Mouse (Mus musculus) liver, embryonic 16.5 days (tissue): ENCODE data around the gene Agpat4. TPM values are rescaled to one million over a fixed set of nuclear protein-coding genes. Genes with fewer than 3 reads are reported as not detected.
A peak's percentile ranks its signal among the peaks of the same experiment; 100 is the strongest.

ENCODE experiments used
- ATAC-seq: fragments of 200-750 bp; cut with Nextera tagmentation; 2 replicates; pipeline ENCODE4 v1.8.0; 2017; ENCODE audit warnings: low read depth, mild to moderate bottlenecking, moderate number of reproducible peaks, moderate library complexity
- H3K27ac ChIP-seq: fragments of 300-500 bp; sonication (generic); 2 replicates; pipeline ENCODE4 v1.5.1; 2014; ENCODE audit warnings: mild to moderate bottlenecking, low read length
- H3K27me3 ChIP-seq: fragments of 300-500 bp; sonication (generic); 2 replicates; pipeline ENCODE4 v1.6.1; 2014; ENCODE audit warnings: low read depth, low read length, mixed read lengths; ENCODE audit not compliant: control insufficient read depth, insufficient read depth
- H3K36me3 ChIP-seq: fragments of 300-500 bp; sonication (generic); 2 replicates; pipeline ENCODE4 v1.6.1; 2014; ENCODE audit warnings: mild to moderate bottlenecking; ENCODE audit not compliant: control insufficient read depth, insufficient read depth
- H3K4me1 ChIP-seq: fragments of 300-500 bp; sonication (generic); 2 replicates; pipeline ENCODE4 v1.6.1; 2014; ENCODE audit warnings: low read depth, low read length, mixed read lengths; ENCODE audit not compliant: control insufficient read depth
- H3K4me2 ChIP-seq: fragments of 300-500 bp; sonication (generic); 2 replicates; pipeline ENCODE4 v1.6.1; 2014; ENCODE audit warnings: low read depth, low read length, mixed read lengths
- H3K4me3 ChIP-seq: fragments of 300-500 bp; sonication (generic); 2 replicates; pipeline ENCODE4 v1.5.1; 2014; ENCODE audit warnings: low read depth, mild to moderate bottlenecking, low read length
- H3K9ac ChIP-seq: fragments of 300-500 bp; sonication (generic); 2 replicates; pipeline ENCODE4 v1.6.1; 2014; ENCODE audit warnings: low read depth, low read length
- H3K9me3 ChIP-seq: fragments of 300-500 bp; sonication (generic); replicated peaks from 2 replicates; pipeline ENCODE4 v1.6.1; 2016; ENCODE audit warnings: low read length; ENCODE audit not compliant: control insufficient read depth
- WGBS: fragments of 180-500 bp; shearing (Covaris S2); extraction: QIAGEN DNeasy Blood & Tissue Kit; methylation state at CpG from one replicate; pipeline ENCODE4 v1.1.7; 2014; ENCODE audit not compliant: insufficient replicate concordance; 5-methylcytosine and 5-hydroxymethylcytosine counted together
- polyA plus RNA-seq: library from polyadenylated mRNA; unstranded; fragments of >200 nt; fragmentation: Nextera tagmentation; extraction: Ambion mirVana; gene quantifications from 2 replicates; pipeline ENCODE4 v1.2.1, GENCODE M21; 2015

Agpat4 gene
- polyA plus RNA-seq, 1 experiment from 2014 or later = 27.2 TPM

DNA sequence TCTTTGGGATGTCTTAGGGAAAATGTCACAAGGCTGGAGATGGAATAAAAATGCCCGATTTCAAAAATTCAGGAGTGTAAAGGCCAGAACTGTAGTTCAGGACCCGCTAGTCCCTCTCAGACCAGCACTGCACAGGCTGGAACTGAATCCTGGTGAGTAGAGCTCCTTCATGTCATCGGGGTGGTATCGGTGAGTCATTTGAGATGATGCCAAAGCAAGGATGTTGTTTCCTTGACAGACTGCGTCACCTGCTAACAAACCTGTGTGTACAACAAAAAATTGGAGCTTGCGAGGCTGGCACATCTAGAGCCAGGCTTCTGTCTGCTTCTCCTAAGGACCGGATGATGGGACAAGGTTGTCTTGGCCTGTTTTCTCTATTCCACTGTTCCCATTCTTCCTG is 13.1 kb downstream of the Agpat4 start:
- peaks cover 6% of the 10 kb centered on the region; the same call in 1 of the 2 replicates for H3K36me3 ChIP-seq
- H3K4me3 ChIP-seq = no peak overlapping the region
- no peaks in the 10 kb centered on the region for H3K27me3 ChIP-seq
- H3K4me2 ChIP-seq = no peak overlapping the region
- ATAC-seq = no peak
- H3K9me3 ChIP-seq = no peaks in the 10 kb centered on the region
- no peak overlapping the region for H3K9ac ChIP-seq
- no peak overlapping the region for H3K27ac ChIP-seq
- peaks cover 7% of the 10 kb centered on the region for H3K4me1 ChIP-seq
- WGBS = 89% methylated on average over 7 of the region's 7 CpGs

- 94% methylated on average over 3 of the region's 3 CpGs for WGBS
- no peak overlapping the region for H3K4me2 ChIP-seq
- no peak overlapping the region for H3K4me3 ChIP-seq
- peaks cover 7% of the 10 kb centered on the region for H3K4me1 ChIP-seq
- no peaks in the 10 kb centered on the region for H3K27me3 ChIP-seq
- H3K27ac ChIP-seq = no peak overlapping the region
- peak; percentile 64; the same call in 1 of the 2 replicates for ATAC-seq
- no peaks in the 10 kb centered on the region for H3K9me3 ChIP-seq
- H3K9ac ChIP-seq = no peak overlapping the region
- peaks cover 6% of the 10 kb centered on the region; the same call in 1 of the 2 replicates for H3K36me3 ChIP-seq
These were observed 14.4 kb downstream of the Agpat4 start for GRCm38 (mm10) chr17:12132904-12133303.

DNA sequence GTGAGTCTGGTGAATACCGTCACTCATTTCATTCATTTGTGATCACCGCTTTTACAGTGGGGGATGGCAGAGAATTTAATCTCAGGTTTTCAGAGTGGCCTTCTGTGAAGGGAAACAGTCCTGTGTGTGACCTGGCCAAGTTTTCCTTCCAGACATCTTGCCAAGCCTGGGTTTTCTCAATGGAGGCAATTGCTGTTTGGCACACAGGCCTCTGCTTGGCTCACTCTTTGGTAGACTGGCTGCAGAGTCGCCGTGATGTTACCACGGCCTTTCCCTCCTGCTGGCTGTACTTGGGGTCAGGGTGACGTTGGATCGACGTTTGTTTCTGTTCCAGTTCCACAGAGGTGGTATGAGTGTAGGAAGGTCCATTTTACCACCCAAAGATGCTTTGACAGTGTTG is 15.5 kb downstream of the Agpat4 start:
- WGBS = 93% methylated on average over 8 of the region's 8 CpGs
- peaks cover 7% of the 10 kb centered on the region for H3K4me1 ChIP-seq
- H3K36me3 ChIP-seq = peaks cover 3% of the 10 kb centered on the region; the same call in 1 of the 2 replicates
- no peak overlapping the region for H3K27ac ChIP-seq
- H3K27me3 ChIP-seq = no peaks in the 10 kb centered on the region
- no peak for ATAC-seq
- H3K4me3 ChIP-seq = no peak overlapping the region
- no peaks in the 10 kb centered on the region for H3K9me3 ChIP-seq
- H3K4me2 ChIP-seq = no peak overlapping the region
- no peak overlapping the region for H3K9ac ChIP-seq

DNA sequence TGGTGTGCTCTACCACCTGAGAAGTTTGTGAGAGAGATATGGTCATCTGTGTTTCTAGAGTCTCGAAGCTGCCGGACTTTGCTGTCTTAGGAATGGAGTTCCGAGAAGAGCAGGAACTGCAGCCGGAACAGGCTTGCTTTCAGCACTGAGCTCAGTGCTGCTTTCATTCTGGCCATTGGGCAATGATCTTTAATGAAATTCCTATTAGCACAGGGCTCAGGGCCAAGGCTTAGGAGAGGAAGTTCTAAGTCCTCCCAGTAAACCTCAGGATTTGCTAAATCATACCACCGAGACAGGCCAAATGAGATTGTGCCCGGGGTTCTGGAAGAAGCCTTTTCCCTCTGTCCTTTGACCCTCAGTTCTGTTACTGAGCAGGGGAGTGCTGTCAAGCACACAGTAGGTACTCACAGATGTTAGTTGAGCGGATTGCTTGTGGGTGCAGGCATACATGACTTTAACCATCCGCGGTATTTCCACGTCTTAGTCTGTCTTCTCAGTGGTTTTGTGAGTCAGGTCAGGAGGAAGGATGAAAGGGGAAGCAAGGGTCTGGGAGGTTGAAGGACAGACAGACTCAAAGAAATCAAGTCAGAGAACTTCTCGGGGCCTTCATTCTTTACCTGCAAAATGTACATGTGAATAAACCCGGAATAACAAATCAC is 16.6 kb downstream of the Agpat4 start:
- no peak for ATAC-seq
- Histone ChIP-seq H3K9ac (no peak overlapping the region), H3K4me2 (no peak overlapping the region), H3K9me3 (no peaks in the 10 kb centered on the region), H3K27me3 (no peaks in the 10 kb centered on the region), H3K4me3 (no peak overlapping the region), H3K36me3 (peaks cover 9% of the 10 kb centered on the region), H3K27ac (no peak overlapping the region), H3K4me1 (peaks cover 7% of the 10 kb centered on the region)
- 74% methylated on average over 12 of the region's 12 CpGs for WGBS

GRCm38 (mm10) chr17:12138355-12138754 is 19.9 kb downstream of the Agpat4 start:
- WGBS = 88% methylated on average over 6 of the region's 6 CpGs
- no peak overlapping the region for H3K27ac ChIP-seq
- no peaks in the 10 kb centered on the region for H3K27me3 ChIP-seq
- no peak overlapping the region for H3K4me2 ChIP-seq
- no peak overlapping the region for H3K4me3 ChIP-seq
- H3K9ac ChIP-seq = no peak overlapping the region
- H3K4me1 ChIP-seq = peaks cover 2% of the 10 kb centered on the region; the same call in 1 of the 2 replicates
- no peak for ATAC-seq
- H3K9me3 ChIP-seq = no peaks in the 10 kb centered on the region
- H3K36me3 ChIP-seq = peaks cover 11% of the 10 kb centered on the region

GRCm38 (mm10) chr17:12143948-12144364 is 25.5 kb downstream of the Agpat4 start:
- WGBS = 90% methylated on average over 5 of the region's 5 CpGs
- H3K27me3 ChIP-seq = no peaks in the 10 kb centered on the region
- no peak overlapping the region for H3K27ac ChIP-seq
- no peaks in the 10 kb centered on the region for H3K9me3 ChIP-seq
- H3K4me3 ChIP-seq = no peak overlapping the region
- no peak overlapping the region for H3K4me2 ChIP-seq
- H3K9ac ChIP-seq = no peak overlapping the region
- no peak for ATAC-seq
- H3K4me1 ChIP-seq = peaks cover 13% of the 10 kb centered on the region
- H3K36me3 ChIP-seq = peaks cover 11% of the 10 kb centered on the region

DNA sequence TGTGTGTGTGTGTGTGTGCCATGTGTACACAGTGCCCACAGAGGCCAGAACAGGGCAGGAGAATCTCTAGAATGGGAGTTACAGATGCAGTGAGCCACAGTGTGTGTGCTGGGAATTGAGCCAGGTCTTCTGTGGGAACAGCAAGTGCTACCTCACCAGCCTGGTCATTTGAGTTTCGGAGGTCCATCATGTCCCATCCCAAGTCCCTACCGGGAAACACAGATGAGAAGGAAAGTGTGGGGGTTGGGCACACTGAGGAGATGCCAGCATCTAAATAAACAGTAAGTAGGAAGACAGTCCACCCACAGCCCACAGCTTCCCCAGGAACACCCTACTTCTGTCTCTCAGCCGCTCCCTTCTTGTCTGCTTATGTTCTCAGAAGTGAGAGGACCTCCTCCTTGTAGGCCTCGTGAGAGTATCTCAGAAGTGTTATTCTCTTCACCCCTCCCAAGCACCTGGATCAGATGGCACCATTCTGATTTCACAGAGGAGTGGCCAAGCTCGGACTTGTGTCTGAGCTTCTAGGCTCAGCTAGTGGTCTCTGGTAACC is 27.7 kb downstream of the Agpat4 start:
- H3K4me1 ChIP-seq = peaks cover 20% of the 10 kb centered on the region
- no peak overlapping the region for H3K27ac ChIP-seq
- 74% methylated on average over 5 of the region's 5 CpGs for WGBS
- no peaks in the 10 kb centered on the region for H3K9me3 ChIP-seq
- no peak overlapping the region for H3K4me3 ChIP-seq
- H3K36me3 ChIP-seq = peaks cover 4% of the 10 kb centered on the region; the same call in 1 of the 2 replicates
- H3K27me3 ChIP-seq = no peaks in the 10 kb centered on the region
- H3K4me2 ChIP-seq = no peak overlapping the region
- ATAC-seq = no peak
- H3K9ac ChIP-seq = no peak overlapping the region

GRCm38 (mm10) chr17:12147830-12148229 is 29.3 kb downstream of the Agpat4 start:
- Histone ChIP-seq H3K9me3 (no peaks in the 10 kb centered on the region), H3K4me3 (no peak overlapping the region), H3K36me3 (peaks cover 13% of the 10 kb centered on the region), H3K4me1 (peaks cover 18% of the 10 kb centered on the region), H3K27ac (no peak overlapping the region), H3K9ac (no peak overlapping the region), H3K4me2 (no peak overlapping the region), H3K27me3 (no peaks in the 10 kb centered on the region)
- 71% methylated on average over 4 of the region's 4 CpGs for WGBS
- no peak for ATAC-seq

DNA sequence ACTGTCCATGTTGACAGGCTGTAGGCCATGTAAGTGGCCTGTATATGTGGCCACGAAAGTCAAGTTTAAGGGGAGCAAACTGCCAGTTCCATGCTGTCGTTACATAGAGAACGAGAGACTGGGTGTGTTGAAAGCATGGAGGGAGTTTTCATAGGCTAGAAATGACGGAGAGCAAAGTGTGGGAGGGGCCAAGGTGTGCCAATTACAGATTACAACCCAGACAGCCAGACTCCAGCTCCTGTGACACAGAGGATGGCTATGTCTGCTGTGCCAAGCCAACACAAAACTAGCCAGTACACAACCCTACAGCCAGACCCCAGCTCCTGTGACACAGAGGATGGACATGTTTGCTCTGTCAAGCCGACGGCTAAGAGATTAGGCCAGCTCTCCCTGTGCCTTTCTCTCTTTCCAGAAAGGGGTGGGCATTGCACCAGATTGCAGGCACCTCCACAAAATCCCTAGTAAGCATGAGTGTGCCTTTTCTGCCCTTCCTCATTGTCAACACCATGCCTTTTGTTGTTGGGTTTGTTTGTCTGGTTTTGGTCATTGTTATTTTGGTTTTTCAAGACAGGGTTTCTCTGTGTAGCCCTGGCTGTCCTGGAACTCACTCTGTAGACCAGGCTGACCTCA is 30.8 kb downstream of the Agpat4 start:
- no peak overlapping the region for H3K4me3 ChIP-seq
- WGBS = 63% methylated on average over 6 of the region's 6 CpGs
- peaks cover 18% of the 10 kb centered on the region for H3K4me1 ChIP-seq
- H3K27ac ChIP-seq = peak overlapping the region; percentile 66
- no peaks in the 10 kb centered on the region for H3K9me3 ChIP-seq
- H3K27me3 ChIP-seq = no peaks in the 10 kb centered on the region
- no peak overlapping the region for H3K4me2 ChIP-seq
- ATAC-seq = peak; percentile 87
- peaks cover 25% of the 10 kb centered on the region for H3K36me3 ChIP-seq
- H3K9ac ChIP-seq = no peak overlapping the region
